Mouse (Mus musculus): Measurements from ENCODE around the gene Cenpe. TPM values are rescaled to one million over a fixed set of nuclear protein-coding genes. Genes with fewer than 3 reads are reported as not detected.

The Cenpe gene
- polyA plus RNA-seq, 1 experiment from 2014 or later: 6.3 TPM

- Histone ChIP-seq H3K4me2 (no peak overlapping the region), H3K4me1 (replicated peaks) (no peaks in the 10 kb centered on the region), H3K27me3 (no peaks in the 10 kb centered on the region), H3K9ac (no peak overlapping the region), H3K36me3 (peaks cover 12% of the 10 kb centered on the region), H3K4me3 (no peak overlapping the region), H3K9me3 (no peaks in the 10 kb centered on the region), H3K27ac (no peak overlapping the region)
- ATAC-seq (ENCODE audit: low FRiP score): 0 out of 2 replicates have a peak, but pooled peaks have one; percentile 61
- 81% methylated on average over 6 of the region's 6 CpGs for WGBS
Measured at GRCm38 (mm10) chr3:135249104-135249503, 36.8 kb downstream of the Cenpe start.

- no peak for ATAC-seq (ENCODE audit: low FRiP score)
- Histone ChIP-seq H3K9me3 (no peaks in the 10 kb centered on the region), H3K36me3 (peaks cover 14% of the 10 kb centered on the region), H3K4me1 (replicated peaks) (no peaks in the 10 kb centered on the region), H3K9ac (no peak overlapping the region), H3K27me3 (no peaks in the 10 kb centered on the region), H3K27ac (no peak overlapping the region), H3K4me2 (no peak overlapping the region), H3K4me3 (no peak overlapping the region)
- WGBS: 93% methylated on average over 6 of the region's 6 CpGs
Measured at GRCm38 (mm10) chr3:135251825-135252224, 39.5 kb downstream of the Cenpe start.

GRCm38 (mm10) chr3:135254784-135255183 is 42.4 kb downstream of the Cenpe start:
- Histone ChIP-seq H3K36me3 (peaks cover 17% of the 10 kb centered on the region), H3K4me1 (replicated peaks) (no peaks in the 10 kb centered on the region), H3K4me3 (no peak overlapping the region), H3K9ac (no peak overlapping the region), H3K4me2 (no peak overlapping the region), H3K27ac (no peak overlapping the region), H3K27me3 (no peaks in the 10 kb centered on the region), H3K9me3 (no peaks in the 10 kb centered on the region)
- ATAC-seq (ENCODE audit: low FRiP score): no peak

GRCm38 (mm10) chr3:135258919-135259318 is 46.6 kb downstream of the Cenpe start:
- no peaks in the 10 kb centered on the region for H3K27me3 ChIP-seq
- ATAC-seq (ENCODE audit: low FRiP score): no peak
- no peak overlapping the region for H3K9ac ChIP-seq
- no peak overlapping the region for H3K4me3 ChIP-seq
- H3K36me3 ChIP-seq: peaks cover 24% of the 10 kb centered on the region
- WGBS: 87% methylated on average over 10 of the region's 10 CpGs
- H3K4me1 ChIP-seq (replicated peaks): no peaks in the 10 kb centered on the region
- H3K9me3 ChIP-seq: no peaks in the 10 kb centered on the region
- no peak overlapping the region for H3K4me2 ChIP-seq
- no peak overlapping the region for H3K27ac ChIP-seq

GRCm38 (mm10) chr3:135260233-135260632 is 47.9 kb downstream of the Cenpe start:
- WGBS: 87% methylated on average over 7 of the region's 7 CpGs
- ATAC-seq (ENCODE audit: low FRiP score): no peak
- H3K9ac ChIP-seq: no peak overlapping the region
- peaks cover 33% of the 10 kb centered on the region for H3K36me3 ChIP-seq
- no peak overlapping the region for H3K4me2 ChIP-seq
- H3K4me1 ChIP-seq (replicated peaks): no peaks in the 10 kb centered on the region
- no peaks in the 10 kb centered on the region for H3K27me3 ChIP-seq
- no peaks in the 10 kb centered on the region for H3K9me3 ChIP-seq
- H3K4me3 ChIP-seq: no peak overlapping the region
- H3K27ac ChIP-seq: no peak overlapping the region

DNA sequence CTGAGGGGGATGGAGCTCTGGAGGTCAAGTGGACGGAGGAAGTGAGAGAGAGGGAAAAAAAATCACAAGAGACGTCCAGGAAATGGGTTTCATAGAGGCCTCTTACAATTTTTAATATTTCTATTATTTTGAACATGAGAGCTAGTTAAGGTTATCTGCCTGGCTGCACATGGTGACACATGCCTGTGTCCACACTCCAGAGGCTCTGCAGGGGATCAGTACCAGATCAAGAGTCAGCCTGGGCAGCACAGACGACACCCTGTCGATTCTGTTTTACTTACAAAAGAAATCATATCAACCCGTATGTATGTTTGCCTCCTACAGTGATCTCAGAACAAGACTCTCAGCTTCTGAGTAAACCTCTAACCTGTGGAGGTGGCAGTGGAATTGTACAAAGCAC is 56.3 kb downstream of the Cenpe start:
- H3K27me3 ChIP-seq: no peaks in the 10 kb centered on the region
- H3K9me3 ChIP-seq: no peaks in the 10 kb centered on the region
- ATAC-seq (ENCODE audit: low FRiP score): no peak
- H3K4me3 ChIP-seq: no peak overlapping the region
- no peak overlapping the region for H3K27ac ChIP-seq
- H3K4me1 ChIP-seq (replicated peaks): no peaks in the 10 kb centered on the region
- H3K9ac ChIP-seq: no peak overlapping the region
- peaks cover 10% of the 10 kb centered on the region for H3K36me3 ChIP-seq
- WGBS: 92% methylated on average over 5 of the region's 5 CpGs
- no peak overlapping the region for H3K4me2 ChIP-seq

DNA sequence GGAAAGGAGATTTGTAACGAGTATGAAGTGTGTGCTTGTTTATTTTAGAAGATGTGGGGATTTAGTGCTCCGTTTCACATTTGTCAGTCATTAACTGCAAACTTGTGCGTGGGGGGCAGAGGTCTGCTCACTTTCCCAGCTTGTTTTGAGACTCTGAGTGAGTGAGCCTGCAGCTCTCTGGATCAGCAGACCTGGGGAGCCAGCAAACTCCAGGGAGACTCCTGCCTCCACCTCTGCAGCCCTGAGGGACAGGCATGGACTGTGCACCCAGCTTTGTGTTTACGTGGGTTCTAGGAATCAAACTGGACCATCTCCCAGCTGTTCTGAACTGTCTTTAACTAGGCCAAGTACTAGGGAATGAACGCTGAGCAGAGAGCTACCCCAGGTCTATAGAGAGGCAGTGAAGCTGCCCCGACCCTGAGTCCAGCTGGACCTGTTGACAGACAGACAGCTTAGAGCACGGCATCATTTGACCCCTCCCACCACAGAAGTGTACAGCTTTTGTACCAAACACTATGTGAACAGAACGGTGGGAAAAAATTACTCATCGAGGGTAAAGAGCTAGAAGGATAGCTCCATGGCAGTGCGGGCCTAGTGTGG is 57.2 kb downstream of the Cenpe start:
- Histone ChIP-seq H3K27ac (no peak overlapping the region), H3K36me3 (peaks cover 9% of the 10 kb centered on the region), H3K4me3 (no peak overlapping the region), H3K27me3 (no peaks in the 10 kb centered on the region), H3K9ac (no peak overlapping the region), H3K9me3 (no peaks in the 10 kb centered on the region), H3K4me2 (no peak overlapping the region), H3K4me1 (replicated peaks) (no peaks in the 10 kb centered on the region)
- no peak for ATAC-seq (ENCODE audit: low FRiP score)
- WGBS: 94% methylated on average over 10 of the region's 10 CpGs

DNA sequence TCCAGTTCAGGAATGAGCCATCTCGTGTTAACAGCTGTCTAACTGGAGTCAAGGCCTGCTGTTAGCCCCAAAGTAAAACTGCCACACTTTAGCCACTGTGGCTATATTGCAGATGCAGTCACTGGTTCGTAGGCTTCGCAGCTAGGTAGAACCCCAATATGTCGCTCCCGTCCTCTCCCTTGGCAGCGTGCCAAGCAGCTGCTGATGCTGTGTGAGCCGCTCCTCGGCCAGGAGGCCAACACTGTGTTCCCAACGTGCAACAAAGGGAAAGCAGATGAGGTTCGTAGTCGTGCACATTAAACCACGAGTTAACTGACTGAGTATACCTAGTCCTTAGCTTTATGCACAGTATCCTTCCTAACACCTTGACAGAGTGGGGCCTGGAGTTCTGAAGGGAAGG is 60.3 kb downstream of the Cenpe start:
- Histone ChIP-seq H3K9me3 (no peaks in the 10 kb centered on the region), H3K4me3 (no peak overlapping the region), H3K27ac (no peak overlapping the region), H3K4me1 (replicated peaks) (no peaks in the 10 kb centered on the region), H3K27me3 (no peaks in the 10 kb centered on the region), H3K9ac (no peak overlapping the region), H3K4me2 (no peak overlapping the region), H3K36me3 (no peaks in the 10 kb centered on the region)
- no peak for ATAC-seq (ENCODE audit: low FRiP score)
- WGBS: 72% methylated on average over 12 of the region's 12 CpGs

DNA sequence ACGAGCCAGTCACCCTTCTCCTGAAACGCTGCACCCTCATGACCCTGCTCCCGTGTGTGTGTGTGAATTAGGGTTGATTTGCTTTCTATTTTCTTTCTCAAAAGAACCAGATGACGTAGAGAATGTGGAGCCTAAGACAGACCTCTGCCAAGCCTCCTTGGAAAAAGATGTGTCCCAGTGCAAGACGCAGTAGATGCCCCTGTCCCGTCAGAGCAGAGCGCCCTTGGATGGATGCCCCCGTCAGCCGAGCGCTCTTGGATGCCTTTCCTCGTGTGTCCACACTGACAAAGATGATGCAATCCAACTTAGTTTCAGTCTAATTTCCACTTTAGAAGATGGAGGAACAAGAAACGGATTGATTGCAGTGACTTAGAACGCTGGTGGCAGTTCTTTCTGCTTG is 60.7 kb downstream of the Cenpe start:
- Histone ChIP-seq H3K9ac (no peak overlapping the region), H3K4me3 (no peak overlapping the region), H3K4me2 (no peak overlapping the region), H3K4me1 (replicated peaks) (no peaks in the 10 kb centered on the region), H3K27me3 (no peaks in the 10 kb centered on the region), H3K9me3 (no peaks in the 10 kb centered on the region), H3K27ac (no peak overlapping the region), H3K36me3 (no peaks in the 10 kb centered on the region)
- WGBS: 93% methylated on average over 13 of the region's 13 CpGs
- ATAC-seq (ENCODE audit: low FRiP score): no peak

DNA sequence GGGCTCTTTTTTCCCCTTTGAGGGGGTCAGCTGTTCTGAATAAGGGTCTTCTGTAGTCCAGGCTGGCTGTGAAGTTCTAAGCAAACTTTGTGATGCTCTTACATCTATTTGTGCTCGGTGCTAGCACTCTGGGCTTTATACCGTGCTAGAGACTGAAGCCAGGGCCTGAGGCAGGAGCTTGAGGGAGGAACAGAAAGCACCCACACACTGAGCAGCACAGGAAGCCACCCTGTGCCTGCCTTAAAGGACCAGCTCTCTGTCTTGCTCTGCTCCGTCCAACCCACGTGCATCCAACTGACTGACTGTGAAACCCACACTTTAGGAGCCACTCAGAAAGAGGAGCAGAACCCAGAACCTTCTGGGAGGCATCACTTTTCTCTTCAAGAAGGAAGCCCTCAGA is 67.8 kb downstream of the Cenpe start:
- H3K4me3 ChIP-seq: no peak overlapping the region
- WGBS: 76% methylated on average over 4 of the region's 4 CpGs
- no peaks in the 10 kb centered on the region for H3K9me3 ChIP-seq
- no peaks in the 10 kb centered on the region for H3K27me3 ChIP-seq
- H3K36me3 ChIP-seq: no peaks in the 10 kb centered on the region
- H3K4me2 ChIP-seq: no peak overlapping the region
- no peak for ATAC-seq (ENCODE audit: low FRiP score)
- H3K4me1 ChIP-seq (replicated peaks): peaks cover 6% of the 10 kb centered on the region; the same call in 1 of the 2 replicates
- H3K27ac ChIP-seq: no peak overlapping the region
- H3K9ac ChIP-seq: peak overlapping the region; percentile 47; the same call in 1 of the 2 replicates

- Histone ChIP-seq H3K9me3 (no peaks in the 10 kb centered on the region), H3K27ac (0 out of 2 replicates have a peak within 1 kb of the TSS, but pooled peaks have one; percentile 14), H3K36me3 (no peaks in the 10 kb centered on the region), H3K4me1 (replicated peaks) (peaks cover 6% of the 10 kb centered on the region; the same call in 1 of the 2 replicates), H3K4me3 (no peak within 1 kb of the TSS), H3K9ac (peak within 1 kb of the TSS; percentile 47), H3K4me2 (peak within 1 kb of the TSS; percentile 14; the same call in 1 of the 2 replicates), H3K27me3 (no peaks in the 10 kb centered on the region)
- 27% methylated on average over 14 of the region's 14 CpGs for WGBS
- peak; percentile 87 for ATAC-seq (ENCODE audit: low FRiP score)
Measured at GRCm38 (mm10) chr3:135280669-135281415, 68.5 kb downstream of the Cenpe start, which contains the start of gene Bdh2. Gene Bdh2 (plus strand): TSS chr3:135281221.

DNA sequence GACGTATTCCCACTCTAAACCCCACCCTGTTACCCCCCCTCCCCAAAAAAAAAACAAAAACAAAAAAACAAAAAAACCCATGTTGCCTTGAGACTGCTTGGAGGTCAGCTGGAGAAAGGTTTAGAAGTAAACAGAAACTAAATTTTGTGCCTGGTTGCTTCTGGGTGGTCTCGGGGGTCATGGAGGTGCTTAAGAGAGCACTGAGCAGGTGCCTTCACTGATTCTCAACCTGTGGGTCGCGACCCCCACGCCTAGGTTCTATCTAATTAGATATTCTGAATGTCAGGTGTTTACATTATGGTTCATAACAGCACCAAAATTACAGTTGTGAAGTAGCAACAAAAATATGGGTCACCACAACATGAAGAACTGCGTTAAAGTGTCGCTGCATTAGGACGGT is 69.4 kb downstream of the Cenpe start:
- Histone ChIP-seq H3K4me1 (replicated peaks) (peaks cover 6% of the 10 kb centered on the region; the same call in 1 of the 2 replicates), H3K9me3 (no peaks in the 10 kb centered on the region), H3K27me3 (no peaks in the 10 kb centered on the region), H3K36me3 (no peaks in the 10 kb centered on the region), H3K27ac (no peak overlapping the region), H3K9ac (no peak overlapping the region), H3K4me3 (no peak overlapping the region), H3K4me2 (no peak overlapping the region)
- no peak for ATAC-seq (ENCODE audit: low FRiP score)
- 87% methylated on average over 8 of the region's 8 CpGs for WGBS

GRCm38 (mm10) chr3:135285256-135285655 is 72.9 kb downstream of the Cenpe start:
- no peak overlapping the region for H3K4me3 ChIP-seq
- no peak for ATAC-seq (ENCODE audit: low FRiP score)
- H3K4me1 ChIP-seq (replicated peaks): peaks cover 6% of the 10 kb centered on the region; the same call in 1 of the 2 replicates
- no peak overlapping the region for H3K27ac ChIP-seq
- 91% methylated on average over 11 of the region's 11 CpGs for WGBS
- no peaks in the 10 kb centered on the region for H3K9me3 ChIP-seq
- no peaks in the 10 kb centered on the region for H3K27me3 ChIP-seq
- H3K4me2 ChIP-seq: no peak overlapping the region
- no peak overlapping the region for H3K9ac ChIP-seq
- H3K36me3 ChIP-seq: no peaks in the 10 kb centered on the region
